Mouse (Mus musculus): ENCODE measurements around the gene Gnaq. TPM values are rescaled to one million over a fixed set of nuclear protein-coding genes. Genes with fewer than 3 reads are reported as not detected.
A peak's percentile ranks its signal among the peaks of the same experiment; 100 is the strongest.

Gene Gnaq
- total and polyA plus RNA-seq, 3 experiments, result 8.1 to 12.9 (median 8.2) TPM

DNA sequence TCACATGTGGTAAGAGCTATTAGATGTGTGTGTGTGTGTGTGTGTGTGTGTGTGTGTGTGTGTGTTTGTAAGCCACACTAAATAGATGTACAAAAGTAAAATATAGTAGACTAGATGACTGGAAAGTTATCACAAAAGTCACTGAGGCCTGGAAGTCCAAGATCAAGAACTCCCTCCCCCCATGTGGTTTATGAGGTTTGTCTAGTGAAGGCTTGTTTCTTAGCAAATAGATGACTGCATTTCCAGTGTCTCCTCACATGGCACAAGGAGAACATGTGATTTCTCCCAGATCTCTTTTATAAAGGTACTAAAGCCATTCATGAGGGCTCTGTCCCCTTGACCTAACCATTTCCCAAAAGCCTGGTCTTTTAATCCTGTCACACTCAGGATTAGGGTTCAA lies 46.5 kb upstream of the Gnaq start:
- no peak for TF ChIP-seq MYC (IDR thresholded peaks at IDR 0.05; ENCODE audit: low read depth, low read length)
- no peak for TF ChIP-seq PAX5 (IDR thresholded peaks at IDR 0.05; ENCODE audit: low read length)
- no peak for TF ChIP-seq KAT2A (IDR thresholded peaks at IDR 0.05; ENCODE audit: insufficient replicate concordance, low read length)
- no peak for TF ChIP-seq IRF4 (IDR thresholded peaks at IDR 0.05; ENCODE audit: low read depth, low read length)
- no peak for TF ChIP-seq JUN (IDR thresholded peaks at IDR 0.05; ENCODE audit: insufficient read depth, low read depth, low read length)
- no peak for TF ChIP-seq JUND (conservative IDR thresholded peaks at IDR 0.05; ENCODE audit: low read depth, low read length)
- TF ChIP-seq CHD2 (IDR thresholded peaks at IDR 0.05; ENCODE audit: low read length), result no peak
- TF ChIP-seq MEF2A (IDR thresholded peaks at IDR 0.05; ENCODE audit: borderline replicate concordance, low read depth, low read length), result no peak
- no peak for TF ChIP-seq CHD1 (IDR thresholded peaks at IDR 0.05; ENCODE audit: low read depth, low read length)
- no peak for TF ChIP-seq ZNF384 (IDR thresholded peaks at IDR 0.05; ENCODE audit: low read depth, low read length)
- TF ChIP-seq ZMIZ1 (IDR thresholded peaks at IDR 0.05; ENCODE audit: low read depth, low read length), result no peak
- no peak for TF ChIP-seq UBTF (IDR thresholded peaks at IDR 0.05; ENCODE audit: low read depth, low read length)
- DNase-seq (ENCODE audit: extremely low read depth), result no peak
- dilution Hi-C loops (cut with MboI; ENCODE audit: extremely low pct_ligation_motif_present, extremely low pct_unique_long_range_greater_than_20kb, low sequenced_read_pairs), result no loop called here

DNA sequence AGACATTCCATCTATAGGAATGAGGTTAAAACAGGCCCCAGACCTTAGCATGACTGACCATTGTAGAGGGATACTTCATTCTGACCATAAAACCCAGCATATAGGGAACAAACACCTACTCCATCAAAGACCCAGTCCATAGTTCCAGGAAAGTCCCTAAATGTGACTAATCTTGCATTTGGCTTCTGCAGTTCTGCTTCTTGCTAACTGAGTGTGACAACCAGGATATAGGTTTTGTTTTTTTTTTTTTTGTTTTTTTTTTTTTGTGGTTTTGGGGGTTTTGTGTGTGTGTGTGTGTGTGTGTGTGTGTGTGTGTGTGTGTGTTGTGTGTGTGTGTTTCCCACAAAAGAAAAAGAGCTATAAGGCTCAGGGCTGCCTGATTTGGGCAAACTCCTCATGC lies 46.0 kb upstream of the Gnaq start:
- H3K4me3 ChIP-seq (replicated peaks in 1 of 3; ENCODE audit: low read depth in 2 of 3, low read length in 2 of 3, poor library complexity in 1 of 3), result no peak overlapping the region
- H3K4me1 ChIP-seq (ENCODE audit: control insufficient read depth in 1 of 2, insufficient read depth in 2 of 2), result peaks cover 0 to 14% of the 10 kb centered on the region in 2 experiments; a peak in 2 of 4 replicates
- no peak for DNase-seq (ENCODE audit: extremely low read depth)
- in situ Hi-C loops (cut with MboI; ENCODE audit: low pct_ligation_motif_present, low pct_unique_long_range_greater_than_20kb, low sequenced_read_pairs), result no loop called here
- no peaks in the 10 kb centered on the region for H3K36me3 ChIP-seq (replicated peaks in 1 of 2; ENCODE audit: control insufficient read depth in 1 of 2, insufficient read depth in 1 of 2, low read length in 1 of 2)
- H3K27ac ChIP-seq (ENCODE audit: insufficient read depth, low read depth), result no peak overlapping the region
- H3K79me2 ChIP-seq (replicated peaks; ENCODE audit: control insufficient read depth, extremely low read depth, insufficient read depth, poor library complexity, severe bottlenecking), result no peaks in the 10 kb centered on the region
- H3K9ac ChIP-seq (ENCODE audit: insufficient read depth, low read depth), result no peak overlapping the region
- H3K4me2 ChIP-seq (ENCODE audit: insufficient read depth, low read depth, poor library complexity, severe bottlenecking), result no peak overlapping the region
- dilution Hi-C loops (cut with MboI; ENCODE audit: extremely low pct_ligation_motif_present, extremely low pct_unique_long_range_greater_than_20kb, low sequenced_read_pairs), result no loop called here
- TF ChIP-seq ZNF384 (IDR thresholded peaks at IDR 0.05; ENCODE audit: low read depth, low read length), result peak; percentile 84
- no peak for TF ChIP-seq HCFC1 (IDR thresholded peaks at IDR 0.05; ENCODE audit: low read depth, low read length)
- H3K27me3 ChIP-seq (replicated peaks), result no peaks in the 10 kb centered on the region
- H3K9me3 ChIP-seq (replicated peaks; ENCODE audit: low read length), result peaks cover 6% of the 10 kb centered on the region

More for the DNA sequence above, 46.5 kb upstream of the Gnaq start:
- no peaks in the 10 kb centered on the region for H3K79me2 ChIP-seq (replicated peaks; ENCODE audit: control insufficient read depth, extremely low read depth, insufficient read depth, poor library complexity, severe bottlenecking)
- H3K9ac ChIP-seq (ENCODE audit: insufficient read depth, low read depth), result no peak overlapping the region
- no peak overlapping the region for H3K27ac ChIP-seq (ENCODE audit: insufficient read depth, low read depth)
- in situ Hi-C loops (cut with MboI; ENCODE audit: low pct_ligation_motif_present, low pct_unique_long_range_greater_than_20kb, low sequenced_read_pairs), result no loop called here
- H3K4me1 ChIP-seq (ENCODE audit: control insufficient read depth in 1 of 2, insufficient read depth in 2 of 2), result peaks cover 0 to 14% of the 10 kb centered on the region in 2 experiments; a peak in 2 of 4 replicates
- H3K27me3 ChIP-seq (replicated peaks), result no peaks in the 10 kb centered on the region
- H3K4me3 ChIP-seq (replicated peaks in 1 of 3; ENCODE audit: low read depth in 2 of 3, low read length in 2 of 3, poor library complexity in 1 of 3), result no peak overlapping the region
- H3K36me3 ChIP-seq (replicated peaks in 1 of 2; ENCODE audit: control insufficient read depth in 1 of 2, insufficient read depth in 1 of 2, low read length in 1 of 2), result no peaks in the 10 kb centered on the region
- peaks cover 6% of the 10 kb centered on the region for H3K9me3 ChIP-seq (replicated peaks; ENCODE audit: low read length)
- no peak overlapping the region for H3K4me2 ChIP-seq (ENCODE audit: insufficient read depth, low read depth, poor library complexity, severe bottlenecking)

DNA sequence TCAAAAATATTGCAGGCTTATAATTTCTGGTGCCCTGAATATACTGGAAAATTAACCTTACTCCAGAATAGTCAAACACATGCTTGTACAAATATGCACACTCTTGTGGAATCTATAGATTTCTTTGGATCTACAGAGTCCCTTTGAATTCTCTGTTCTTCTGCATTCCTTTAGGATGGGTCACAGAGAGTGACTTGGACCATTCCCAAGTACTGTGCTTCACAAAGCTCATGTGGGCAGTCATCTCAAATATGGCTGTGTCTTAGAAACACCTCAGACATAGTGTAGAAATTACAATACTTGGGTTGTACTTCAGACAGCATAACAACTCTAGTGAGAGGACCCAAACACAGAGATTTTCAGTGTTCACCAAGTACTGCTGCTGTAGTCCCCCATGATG lies 45.2 kb upstream of the Gnaq start:
- Histone ChIP-seq H3K79me2 (replicated peaks; ENCODE audit: control insufficient read depth, extremely low read depth, insufficient read depth, poor library complexity, severe bottlenecking) (no peaks in the 10 kb centered on the region), H3K27me3 (replicated peaks) (no peaks in the 10 kb centered on the region), H3K4me3 (replicated peaks in 1 of 3; ENCODE audit: low read depth in 2 of 3, low read length in 2 of 3, poor library complexity in 1 of 3) (no peak overlapping the region), H3K9ac (ENCODE audit: insufficient read depth, low read depth) (no peak overlapping the region), H3K36me3 (replicated peaks in 1 of 2; ENCODE audit: control insufficient read depth in 1 of 2, insufficient read depth in 1 of 2, low read length in 1 of 2) (no peaks in the 10 kb centered on the region), H3K27ac (ENCODE audit: insufficient read depth, low read depth) (no peak overlapping the region), H3K9me3 (replicated peaks; ENCODE audit: low read length) (peaks cover 6% of the 10 kb centered on the region), H3K4me1 (ENCODE audit: control insufficient read depth in 1 of 2, insufficient read depth in 2 of 2) (peaks cover 0 to 14% of the 10 kb centered on the region in 2 experiments; a peak in 2 of 4 replicates), H3K4me2 (ENCODE audit: insufficient read depth, low read depth, poor library complexity, severe bottlenecking) (no peak overlapping the region)
- no peak for DNase-seq (ENCODE audit: extremely low read depth)
- dilution Hi-C loops (cut with MboI; ENCODE audit: extremely low pct_ligation_motif_present, extremely low pct_unique_long_range_greater_than_20kb, low sequenced_read_pairs), result no loop called here
- in situ Hi-C loops (cut with MboI; ENCODE audit: low pct_ligation_motif_present, low pct_unique_long_range_greater_than_20kb, low sequenced_read_pairs), result no loop called here
- TF ChIP-seq GABPA (IDR thresholded peaks at IDR 0.05; ENCODE audit: insufficient replicate concordance, low read depth, low read length), result no peak
- no peak for TF ChIP-seq JUND (conservative IDR thresholded peaks at IDR 0.05; ENCODE audit: low read depth, low read length)
- TF ChIP-seq IRF4 (IDR thresholded peaks at IDR 0.05; ENCODE audit: low read depth, low read length), result no peak
- TF ChIP-seq MAX (IDR thresholded peaks at IDR 0.05; ENCODE audit: low read length), result no peak
- no peak for TF ChIP-seq MEF2A (IDR thresholded peaks at IDR 0.05; ENCODE audit: borderline replicate concordance, low read depth, low read length)
- TF ChIP-seq TBP (conservative IDR thresholded peaks at IDR 0.05; ENCODE audit: low read depth, low read length), result no peak
- TF ChIP-seq POLR2A (IDR thresholded peaks at IDR 0.05; ENCODE audit: low read depth, low read length), result no peak
- no peak for TF ChIP-seq RAD21 (IDR thresholded peaks at IDR 0.05; ENCODE audit: low read depth, low read length)
- no peak for TF ChIP-seq MYC (IDR thresholded peaks at IDR 0.05; ENCODE audit: low read depth, low read length)

All from CH12.LX (cell line).